Mouse (Mus musculus) spleen, postnatal 36 days (tissue): ENCODE measurements at regions not wholly inside any gene's neighbourhood (a gene's known extent, or its start where the extent isn't known, plus 50 kb on each side); places are given as distances from the start of the nearest gene placed in this dataset.

Experiments
- DNase-seq, 2 experiments: peaks; one replicate each; pipeline ENCODE4 v3.0.0; 2022; ENCODE audit warnings: low spot score in 2 of 2, mixed read lengths in 1 of 2

GRCm38 (mm10) chr7:83023990-83024389, 156.9 kb downstream of the Mex3b start:
- DNase-seq: no peak

DNA sequence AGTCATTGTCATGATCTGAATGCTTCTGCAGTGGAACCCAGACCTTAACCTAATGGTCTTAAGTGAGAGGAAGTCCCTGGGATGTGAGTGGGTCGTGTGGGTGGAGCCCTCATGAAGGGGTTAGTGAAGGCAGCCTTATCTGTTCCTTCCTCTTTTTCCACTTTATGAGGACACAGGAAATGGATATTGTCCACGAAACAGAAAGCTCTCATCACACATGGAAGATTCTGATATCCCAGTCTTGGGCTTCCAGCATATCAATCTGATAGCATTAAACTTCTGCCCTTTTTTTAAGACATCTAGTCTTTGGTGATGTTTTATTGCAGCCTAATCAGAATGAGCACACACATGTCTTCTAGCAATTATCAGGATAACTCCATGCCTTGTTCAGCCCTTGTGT, 164.0 kb downstream of the Mex3b start:
- DNase-seq: no peak

DNA sequence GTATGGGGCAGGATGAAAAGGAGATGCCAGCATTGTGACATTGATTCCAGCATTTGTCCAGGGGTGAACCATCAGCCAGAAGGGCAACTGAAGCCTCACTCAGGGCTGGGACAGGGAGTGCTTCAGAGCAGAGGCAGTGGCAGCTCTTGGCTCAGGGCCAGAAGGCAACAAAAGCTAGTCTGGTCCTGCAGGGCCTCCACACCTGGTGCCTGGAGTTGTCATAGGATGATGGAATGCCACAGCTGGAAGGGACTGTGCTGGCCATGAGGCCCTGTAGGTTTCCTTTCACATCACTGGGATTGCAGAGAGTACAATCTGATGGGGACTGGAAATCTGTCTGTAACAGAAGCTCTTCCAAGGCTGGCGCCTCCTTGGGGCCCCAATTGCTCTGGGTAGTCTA, 164.9 kb downstream of the Mex3b start:
- no peak for DNase-seq

- no peak for DNase-seq
Measured at GRCm38 (mm10) chr7:83032924-83033323, 165.8 kb downstream of the Mex3b start.

- DNase-seq: no peak
Measured at GRCm38 (mm10) chr7:83035190-83035589, 168.1 kb downstream of the Mex3b start.

- DNase-seq: no peak
Measured at GRCm38 (mm10) chr7:83036397-83036796, 169.3 kb downstream of the Mex3b start.

DNA sequence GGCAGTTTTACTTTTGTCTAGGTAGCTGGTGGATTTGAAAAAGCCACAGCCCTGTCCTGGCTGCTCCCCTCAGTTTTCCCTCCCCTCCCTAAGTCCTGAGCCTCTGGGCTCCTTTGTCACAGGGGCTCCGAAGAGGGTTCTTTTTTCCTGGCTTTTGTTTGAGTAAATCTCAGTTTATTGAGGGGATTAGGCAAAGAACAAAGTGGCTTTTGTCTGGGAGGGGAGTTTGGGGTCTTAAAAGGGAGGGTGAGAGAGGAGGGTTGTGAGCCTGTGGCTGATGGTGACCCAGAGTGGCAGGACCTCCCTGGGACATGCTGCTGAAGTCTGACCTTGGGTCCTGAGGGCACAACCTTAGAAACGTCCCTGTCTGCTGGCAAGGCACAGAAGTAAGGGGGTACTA, 170.0 kb downstream of the Mex3b start:
- no peak for DNase-seq

DNA sequence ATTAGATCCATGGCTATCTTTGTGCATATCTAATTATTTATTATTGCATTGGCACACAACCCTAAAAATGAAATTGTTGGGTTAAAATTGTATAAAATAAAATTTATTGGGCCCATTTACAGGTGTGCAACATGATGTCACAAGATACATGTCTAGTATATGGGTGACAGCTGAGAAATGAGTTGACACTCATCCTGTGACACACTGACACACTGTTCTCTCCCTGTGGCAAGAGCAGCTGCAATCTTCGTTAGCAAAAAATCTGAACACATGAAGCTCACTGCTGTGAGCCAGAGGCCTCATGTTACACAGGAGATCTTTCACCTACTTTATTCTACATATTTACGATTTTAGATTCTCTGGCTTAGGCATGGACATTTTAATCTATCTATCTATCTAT, 170.6 kb downstream of the Mex3b start:
- no peak for DNase-seq

DNA sequence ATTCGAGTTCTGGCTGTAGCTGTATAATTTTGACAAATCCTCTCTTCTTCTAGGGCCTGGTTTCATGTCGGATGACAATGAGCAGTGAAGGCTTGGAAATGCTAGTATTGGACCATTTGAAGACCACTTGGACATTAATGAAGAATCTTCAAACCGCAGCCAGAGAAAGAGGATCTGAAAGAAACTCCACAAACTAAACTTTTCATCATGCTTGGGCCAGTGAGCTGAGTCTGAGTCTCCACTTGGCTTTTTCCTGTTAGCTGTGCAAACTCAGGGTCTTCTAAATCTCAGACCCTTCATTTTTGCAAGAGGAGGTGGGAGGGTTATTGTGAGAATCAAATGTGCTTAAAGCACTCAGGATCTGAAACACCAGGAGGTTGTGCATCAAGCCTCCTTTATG, 176.6 kb downstream of the Mex3b start:
- DNase-seq: no peak

GRCm38 (mm10) chr7:83045266-83045665, 178.1 kb downstream of the Mex3b start:
- DNase-seq: no peak

DNA sequence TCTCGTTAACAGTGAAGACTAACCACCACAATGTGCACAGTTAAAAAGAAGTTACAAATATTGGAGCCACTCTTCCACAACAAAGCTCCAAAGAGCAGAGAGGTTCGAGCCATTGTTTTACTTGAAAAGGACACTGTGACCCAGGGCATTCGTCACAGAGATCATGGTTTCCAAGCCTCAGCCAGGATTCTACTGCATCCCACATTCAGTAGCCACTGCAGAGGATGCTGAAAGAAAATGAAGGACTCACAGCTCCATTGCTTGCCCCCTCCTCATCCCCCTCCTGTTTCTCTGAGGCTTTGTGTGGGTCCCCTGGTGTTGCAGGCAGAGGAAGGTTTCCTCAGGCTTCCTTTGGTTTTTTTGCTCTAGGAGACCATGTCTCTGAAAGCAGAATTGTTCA, 182.9 kb downstream of the Mex3b start:
- DNase-seq: no peak

GRCm38 (mm10) chr7:83050833-83051497, 183.8 kb downstream of the Mex3b start:
- DNase-seq: no peak

DNA sequence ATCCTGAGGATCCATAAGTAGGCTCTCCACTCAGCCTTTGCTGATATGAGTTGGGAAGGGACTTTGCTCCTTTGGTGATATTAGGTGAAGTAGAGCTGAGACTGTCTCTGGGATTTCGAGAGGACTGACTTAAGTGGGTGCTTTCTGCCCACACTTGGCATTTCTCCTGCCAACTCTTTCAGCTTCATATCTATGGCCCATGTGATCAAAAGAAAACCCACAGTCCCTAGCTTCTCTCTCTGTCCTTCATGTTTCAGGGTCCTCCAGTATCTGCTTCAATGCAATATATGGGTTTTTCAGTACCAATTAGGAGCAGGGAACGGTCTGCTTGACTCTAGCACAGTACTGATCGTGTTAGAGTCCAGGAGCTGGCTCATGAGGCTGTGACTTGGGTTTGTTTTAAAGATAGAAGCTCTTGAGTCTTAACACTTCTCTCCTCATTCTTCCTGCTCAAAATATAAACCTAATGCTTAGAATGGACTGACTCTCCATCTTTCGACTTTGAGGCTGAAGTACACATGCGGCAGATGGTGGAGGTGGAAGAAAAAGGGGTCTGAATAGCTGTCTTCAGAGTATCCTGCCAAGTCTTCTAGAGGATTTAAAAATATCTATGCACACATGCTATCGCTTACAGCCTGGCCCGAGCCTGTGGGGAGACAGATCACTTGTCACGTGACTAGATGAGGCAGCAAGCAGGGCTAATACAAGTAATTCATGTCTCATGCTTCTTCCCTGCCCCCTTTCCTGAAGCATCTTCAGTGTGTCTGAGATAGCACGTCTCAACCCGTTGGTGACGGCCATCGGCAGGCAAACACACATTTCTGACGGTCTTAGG, 189.2 kb downstream of the Mex3b start:
- no peak for DNase-seq

- no peak for DNase-seq
Measured at GRCm38 (mm10) chr7:83060318-83060717, 193.2 kb downstream of the Mex3b start.

- DNase-seq: no peak
Measured at GRCm38 (mm10) chr7:83060733-83061132, 193.6 kb downstream of the Mex3b start.

DNA sequence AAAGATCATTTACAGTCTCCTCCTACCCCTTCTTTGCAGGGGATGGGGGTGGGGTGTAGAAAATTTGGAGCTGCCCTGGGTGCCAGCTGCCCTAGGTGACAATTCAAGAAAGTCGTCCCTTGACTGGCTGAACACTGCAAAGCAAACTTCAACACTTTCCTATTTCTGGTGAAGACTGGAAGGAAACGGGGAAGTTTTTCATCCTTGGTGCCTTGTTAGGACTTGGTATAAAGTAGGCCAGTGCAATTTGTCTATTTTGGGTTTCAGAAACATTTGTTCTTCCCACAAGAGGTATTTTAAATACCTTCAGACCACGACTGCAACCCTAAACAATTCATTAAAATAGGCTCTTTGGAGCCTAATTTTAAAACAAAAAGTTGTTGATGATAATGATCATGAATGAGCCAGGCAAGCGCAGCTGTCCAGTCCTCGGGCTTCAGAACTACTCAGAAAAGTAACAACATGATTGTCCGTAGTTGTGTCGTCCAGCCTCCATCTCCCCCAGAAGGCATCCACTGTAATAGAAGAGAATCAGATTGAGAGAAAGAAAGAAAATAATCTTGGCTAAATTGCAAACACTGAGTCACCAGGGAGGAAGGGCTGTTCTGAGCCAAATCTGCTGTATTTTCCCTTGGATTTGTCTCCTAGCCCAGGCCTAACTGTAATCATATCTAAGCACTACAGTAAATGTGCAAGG, 194.2 kb downstream of the Mex3b start:
- DNase-seq: no peak

DNA sequence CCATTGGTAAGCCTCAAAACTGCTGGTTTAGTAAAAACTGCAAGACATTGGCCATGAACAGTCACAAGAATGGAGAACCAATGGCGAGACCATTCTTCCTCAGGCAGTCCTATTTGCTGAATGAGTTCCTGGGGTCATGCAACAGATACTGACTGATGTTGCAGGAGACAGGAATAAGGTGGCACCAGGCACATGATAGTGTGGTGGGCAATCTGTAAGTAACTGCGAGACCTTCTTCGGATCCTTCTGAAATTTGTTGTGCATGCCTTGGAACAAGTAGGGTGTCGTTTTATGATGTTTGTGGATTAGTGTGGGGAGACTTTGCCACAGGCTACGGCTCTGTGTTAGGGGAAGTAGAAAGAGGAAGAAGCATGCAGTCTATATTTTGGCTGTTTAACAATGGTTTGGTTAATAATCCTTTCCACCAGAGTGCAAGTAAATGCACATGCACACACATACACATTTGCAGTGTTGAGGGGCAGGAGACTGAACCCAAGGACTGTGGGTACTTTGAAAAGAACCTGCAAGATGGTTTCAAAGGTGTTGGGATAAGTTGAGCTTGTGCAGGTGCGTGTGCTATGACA, 194.9 kb downstream of the Mex3b start:
- no peak for DNase-seq

DNA sequence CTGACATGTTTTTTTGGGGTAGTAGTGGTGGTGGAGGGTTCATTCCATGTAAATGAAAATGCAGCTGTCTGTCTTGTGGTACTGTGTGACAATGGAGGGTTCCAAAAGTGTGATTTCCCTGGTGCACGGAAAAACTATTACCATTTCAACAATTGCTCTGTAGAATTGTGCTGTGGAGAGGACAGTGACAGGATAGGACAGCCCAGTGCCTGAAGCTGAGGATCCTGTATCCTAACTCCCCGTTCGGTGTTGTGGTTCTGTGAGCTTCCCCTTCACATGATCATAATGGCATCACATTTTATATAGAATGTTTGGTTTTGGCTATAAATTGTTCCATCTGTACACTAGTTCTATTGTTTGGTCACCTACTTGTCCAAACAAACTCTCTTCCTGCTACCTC, 196.4 kb downstream of the Mex3b start:
- no peak for DNase-seq

DNA sequence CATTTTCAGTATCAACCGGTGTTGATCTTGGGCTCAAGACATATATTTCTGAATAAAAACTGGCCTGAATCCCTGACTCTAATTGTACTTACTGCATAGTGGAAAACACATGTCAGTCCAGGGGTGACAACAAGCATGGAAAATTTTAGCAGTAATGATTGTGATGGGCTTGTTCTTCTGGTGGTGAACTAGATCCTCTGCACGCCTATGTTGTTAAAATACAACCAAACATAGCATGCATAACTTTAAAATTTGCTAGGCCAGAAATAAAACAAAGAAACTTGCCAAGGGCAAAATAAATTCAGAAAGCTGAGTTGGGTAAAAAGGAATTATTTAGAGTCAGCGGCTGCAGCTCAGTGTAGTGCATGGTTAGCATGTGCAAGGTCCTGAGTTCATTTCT, 198.2 kb downstream of the Mex3b start:
- no peak for DNase-seq

- no peak for DNase-seq
Measured at GRCm38 (mm10) chr7:83074399-83074970, 207.4 kb downstream of the Mex3b start.

GRCm38 (mm10) chr7:83075159-83075952, 208.2 kb downstream of the Mex3b start:
- DNase-seq: no peak
